Mouse (Mus musculus) effector memory CD4-positive, alpha-beta T cell, adult 7 months (primary cell): ENCODE measurements around the gene Prf1. TPM values are rescaled to one million over a fixed set of nuclear protein-coding genes. Genes with fewer than 3 reads are reported as not detected.

Source experiments
- polyA plus RNA-seq: library from polyadenylated mRNA; unstranded; fragments of 100-300 nt; shearing (Covaris generic); gene quantifications from one replicate; pipeline ENCODE4 v1.2.1, GENCODE M21; 2017

Prf1 gene
- 83.4 TPM for polyA plus RNA-seq

GRCm38 (mm10) chr10:61297477-61297876 lies at the start of gene Prf1:
TSS of gene Prf1 (plus strand) at chr10:61297833.

GRCm38 (mm10) chr10:61273081-61273843 lies 24.4 kb upstream of the Prf1 start, which contains the start of gene Adamts14:
TSS of gene Adamts14 (minus strand) at chr10:61273438.

Other genes starting within 250 kb of the Prf1 start
- 0.83 TPM for gene Pcbd1, start 208.5 kb upstream of the Prf1 start, polyA plus RNA-seq
- 75.5 TPM for gene Sgpl1, start 150.1 kb upstream of the Prf1 start, polyA plus RNA-seq
- gene Tbata, start 125.9 kb upstream of the Prf1 start, polyA plus RNA-seq: not detected
- 0.40 TPM for gene Adamts14, start 24.4 kb upstream of the Prf1 start, polyA plus RNA-seq
- not detected for gene Pald1, start 85.7 kb downstream of the Prf1 start, polyA plus RNA-seq
- not detected for gene Nodal, start 120.1 kb downstream of the Prf1 start, polyA plus RNA-seq
- 9.0 TPM for gene Eif4ebp2, start 154.8 kb downstream of the Prf1 start, polyA plus RNA-seq
- gene Lrrc20, start 178.0 kb downstream of the Prf1 start, polyA plus RNA-seq: 3.7 TPM